ENCODE assay signal across 35 mouse cellular contexts in genomic region chr4:91511543-91511942, GRCm38 (mm10).
"Had no signal": no experiment of that assay in that cellular context is flagged by ENCODE, and none has a peak within 500 bp of the region (broad histone marks: within the 10 kb centered on the region; RNA-seq: fewer than 3 reads in every experiment).

No protein-coding gene starts in this region.

- H3K4me2 ChIP-seq: heart, embryonic 11.5 days; heart, embryonic 12.5 days; heart, embryonic 13.5 days; heart, embryonic 15.5 days; hindbrain, embryonic 12.5 days; hindbrain, embryonic 13.5 days; hindbrain, embryonic 14.5 days; hindbrain, embryonic 15.5 days; intestine, embryonic 15.5 days; kidney, embryonic 15.5 days had no signal

- H3K36me3 ChIP-seq: heart, embryonic 10.5 days; heart, embryonic 12.5 days; heart, embryonic 13.5 days; heart, embryonic 15.5 days; hindbrain, embryonic 10.5 days; hindbrain, embryonic 12.5 days; hindbrain, embryonic 13.5 days; hindbrain, embryonic 15.5 days; intestine, embryonic 15.5 days; kidney, embryonic 15.5 days had no signal

- DNase-seq: heart, postnatal 10 days; heart, postnatal 14 days; heart, postnatal 36 days; heart, postnatal 4 days; kidney, adult 11 months; kidney, adult 18-20 months; kidney, adult 2 months; kidney, adult 8-10 months; kidney, adult 9 months; kidney, postnatal 10 days; kidney, postnatal 14 days; kidney, postnatal 25 days; kidney, postnatal 36 days; kidney, postnatal 4 days; layer of hippocampus, adult 9-11 months; layer of hippocampus, postnatal 36 days had no signal

- H3K9ac ChIP-seq: heart, embryonic 12.5 days; heart, embryonic 13.5 days; heart, embryonic 15.5 days; hindbrain, embryonic 12.5 days; hindbrain, embryonic 13.5 days; hindbrain, embryonic 14.5 days; hindbrain, embryonic 15.5 days; intestine, embryonic 15.5 days; kidney, embryonic 15.5 days had no signal

- H3K4me1 ChIP-seq: heart, embryonic 10.5 days; heart, embryonic 12.5 days; heart, embryonic 13.5 days; heart, embryonic 15.5 days; hindbrain, embryonic 10.5 days; hindbrain, embryonic 12.5 days; hindbrain, embryonic 13.5 days; hindbrain, embryonic 15.5 days; intestine, embryonic 15.5 days; kidney, embryonic 15.5 days had no signal

- H3K27ac ChIP-seq: heart, embryonic 10.5 days; heart, embryonic 13.5 days; heart, embryonic 15.5 days; hindbrain, embryonic 10.5 days; hindbrain, embryonic 12.5 days; hindbrain, embryonic 13.5 days; hindbrain, embryonic 14.5 days; hindbrain, embryonic 15.5 days; hindbrain, postnatal 0 days; intestine, embryonic 15.5 days; kidney, embryonic 15.5 days; kidney, postnatal 0 days; layer of hippocampus, adult 2 months had no signal

- H3K27me3 ChIP-seq: heart, embryonic 12.5 days; heart, embryonic 13.5 days; heart, embryonic 15.5 days; hindbrain, embryonic 12.5 days; hindbrain, embryonic 13.5 days; hindbrain, embryonic 15.5 days; intestine, embryonic 15.5 days; kidney, embryonic 15.5 days had no signal

- ATAC-seq: hindbrain, embryonic 16.5 days; hindbrain, postnatal 0 days; inflammation-experienced regulatory T-cells, adult 6 months; intestine, embryonic 15.5 days; intestine, embryonic 16.5 days; intestine, postnatal 0 days had no signal

- H3K9me3 ChIP-seq: heart, embryonic 10.5 days; heart, embryonic 12.5 days; heart, embryonic 13.5 days; heart, embryonic 15.5 days; hindbrain, embryonic 10.5 days; hindbrain, embryonic 12.5 days; hindbrain, embryonic 13.5 days; hindbrain, embryonic 15.5 days; intestine, embryonic 15.5 days; kidney, embryonic 15.5 days had no signal

- H3K4me3 ChIP-seq: heart, embryonic 10.5 days; heart, embryonic 12.5 days; heart, embryonic 13.5 days; heart, embryonic 15.5 days; hindbrain, embryonic 10.5 days; hindbrain, embryonic 12.5 days; hindbrain, embryonic 13.5 days; hindbrain, embryonic 15.5 days; intestine, embryonic 15.5 days; kidney, embryonic 15.5 days; layer of hippocampus, adult 2 months had no signal
